Mouse (Mus musculus) c-Kit-positive CD71-positive TER-119-negative erythroid progenitor cells, embryonic 14.5 days (primary cell): Measurements from ENCODE around the gene Speg.

Experiments
- DNase-seq: peaks from one replicate; pipeline ENCODE4 v3.0.0-alpha.2; 2013; ENCODE audit warnings: low read depth

The Speg gene

GRCm38 (mm10) chr1:75398761-75399402 is 23.8 kb downstream of the Speg start:
- DNase-seq = peak; percentile 47

- no peak for DNase-seq
Measured at GRCm38 (mm10) chr1:75399755-75400492, 24.8 kb downstream of the Speg start.

GRCm38 (mm10) chr1:75400493-75401115 is 25.5 kb downstream of the Speg start:
- no peak for DNase-seq

- DNase-seq = no peak
Measured at GRCm38 (mm10) chr1:75405547-75405946, 30.4 kb downstream of the Speg start.

GRCm38 (mm10) chr1:75406173-75406572 is 31.1 kb downstream of the Speg start:
- DNase-seq = no peak

- no peak for DNase-seq
Measured at GRCm38 (mm10) chr1:75407056-75407455, 32.0 kb downstream of the Speg start.

- DNase-seq = no peak
Measured at GRCm38 (mm10) chr1:75408210-75408609, 33.1 kb downstream of the Speg start.

- no peak for DNase-seq
Measured at GRCm38 (mm10) chr1:75409950-75410349, 34.9 kb downstream of the Speg start.

- DNase-seq = no peak
Measured at GRCm38 (mm10) chr1:75412196-75412595, 37.1 kb downstream of the Speg start.

GRCm38 (mm10) chr1:75413749-75414148 is 38.7 kb downstream of the Speg start:
- DNase-seq = no peak

GRCm38 (mm10) chr1:75421794-75422193 is 46.7 kb downstream of the Speg start:
- DNase-seq = no peak

- no peak for DNase-seq
Measured at GRCm38 (mm10) chr1:75422216-75422822, 47.2 kb downstream of the Speg start.

- no peak for DNase-seq
Measured at GRCm38 (mm10) chr1:75422823-75423471, 47.9 kb downstream of the Speg start.

GRCm38 (mm10) chr1:75423780-75424390 is 48.8 kb downstream of the Speg start:
- DNase-seq = no peak

- peak; percentile 31 for DNase-seq
Measured at GRCm38 (mm10) chr1:75425796-75426471, 50.8 kb downstream of the Speg start.

- peak; percentile 67 for DNase-seq
Measured at GRCm38 (mm10) chr1:75435475-75436328, 60.6 kb downstream of the Speg start, which contains the start of gene Gmppa. Gene Gmppa (plus strand): TSS chr1:75435930.

GRCm38 (mm10) chr1:75438782-75439181 is 63.7 kb downstream of the Speg start:
- DNase-seq = no peak

GRCm38 (mm10) chr1:75440661-75441060 is 65.6 kb downstream of the Speg start:
- DNase-seq = no peak

- DNase-seq = no peak
Measured at GRCm38 (mm10) chr1:75441471-75441996, 66.4 kb downstream of the Speg start.

GRCm38 (mm10) chr1:75442171-75442570 is 67.1 kb downstream of the Speg start:
- no peak for DNase-seq
